Mouse (Mus musculus): ENCODE measurements around the gene Ppp1r15b.

Ppp1r15b gene

GRCm38 (mm10) chr1:133130638-133131560 lies at the start of gene Ppp1r15b:
Ppp1r15b (plus strand) TSS chr1:133131143.
- DNase-seq (ENCODE audit: low spot score): peak; percentile 99

- no peak for DNase-seq (ENCODE audit: low spot score)
These were observed 47.9 kb upstream of the Ppp1r15b start for GRCm38 (mm10) chr1:133083003-133083546.

- no peak for DNase-seq (ENCODE audit: low spot score)
These were observed 46.9 kb upstream of the Ppp1r15b start for GRCm38 (mm10) chr1:133083942-133084625.

- DNase-seq (ENCODE audit: low spot score): no peak
These were observed 46.1 kb upstream of the Ppp1r15b start for GRCm38 (mm10) chr1:133084708-133085416.

- DNase-seq (ENCODE audit: low spot score): no peak
These were observed 45.6 kb upstream of the Ppp1r15b start for GRCm38 (mm10) chr1:133085417-133085742.

GRCm38 (mm10) chr1:133086804-133087203 lies 44.1 kb upstream of the Ppp1r15b start:
- DNase-seq (ENCODE audit: low spot score): no peak

- DNase-seq (ENCODE audit: low spot score): no peak
These were observed 43.6 kb upstream of the Ppp1r15b start for GRCm38 (mm10) chr1:133087206-133087905.

- DNase-seq (ENCODE audit: low spot score): no peak
These were observed 42.7 kb upstream of the Ppp1r15b start for GRCm38 (mm10) chr1:133088196-133088595.

- no peak for DNase-seq (ENCODE audit: low spot score)
These were observed 41.5 kb upstream of the Ppp1r15b start for GRCm38 (mm10) chr1:133089415-133089814.

GRCm38 (mm10) chr1:133090641-133091040 lies 40.3 kb upstream of the Ppp1r15b start:
- no peak for DNase-seq (ENCODE audit: low spot score)

- no peak for DNase-seq (ENCODE audit: low spot score)
These were observed 39.5 kb upstream of the Ppp1r15b start for GRCm38 (mm10) chr1:133091483-133091882.

GRCm38 (mm10) chr1:133093719-133094118 lies 37.2 kb upstream of the Ppp1r15b start:
- DNase-seq (ENCODE audit: low spot score): no peak

- DNase-seq (ENCODE audit: low spot score): peak; percentile 63
These were observed 29.8 kb upstream of the Ppp1r15b start for GRCm38 (mm10) chr1:133100980-133101798.

GRCm38 (mm10) chr1:133102108-133102507 lies 28.8 kb upstream of the Ppp1r15b start:
- DNase-seq (ENCODE audit: low spot score): no peak

GRCm38 (mm10) chr1:133103315-133103714 lies 27.6 kb upstream of the Ppp1r15b start:
- no peak for DNase-seq (ENCODE audit: low spot score)

GRCm38 (mm10) chr1:133103871-133104270 lies 27.1 kb upstream of the Ppp1r15b start:
- no peak for DNase-seq (ENCODE audit: low spot score)

- DNase-seq (ENCODE audit: low spot score): no peak
These were observed 14.8 kb upstream of the Ppp1r15b start for GRCm38 (mm10) chr1:133116108-133116507.

- DNase-seq (ENCODE audit: low spot score): no peak
These were observed 12.8 kb upstream of the Ppp1r15b start for GRCm38 (mm10) chr1:133118127-133118526.

- no peak for DNase-seq (ENCODE audit: low spot score)
These were observed 12.1 kb upstream of the Ppp1r15b start for GRCm38 (mm10) chr1:133118844-133119243.

GRCm38 (mm10) chr1:133119931-133120712 lies 10.8 kb upstream of the Ppp1r15b start:
- no peak for DNase-seq (ENCODE audit: low spot score)

All from left cerebral cortex, adult 11 months (tissue).